Mouse (Mus musculus): ENCODE measurements at regions not wholly inside any gene's neighbourhood (a gene's known extent, or its start where the extent isn't known, plus 50 kb on each side); places are given as distances from the start of the nearest gene placed in this dataset.

GRCm38 (mm10) chr17:80800454-80800853, 72.2 kb upstream of the Map4k3 start:
- Histone ChIP-seq H3K9me3 (no peaks in the 10 kb centered on the region), H3K36me3 (no peaks in the 10 kb centered on the region), H3K4me1 (peaks cover 23% of the 10 kb centered on the region), H3K4me3 (no peak overlapping the region), H3K27ac (0 out of 2 replicates have a peak overlapping the region, but pooled peaks have one; percentile 70), H3K27me3 (ENCODE audit: insufficient read depth, poor library complexity, severe bottlenecking) (no peaks in the 10 kb centered on the region)
- 81% methylated on average over 5 of the region's 5 CpGs for WGBS
- DNase-seq (ENCODE audit: low spot score): no peak

GRCm38 (mm10) chr17:80799061-80799460, 70.8 kb upstream of the Map4k3 start:
- H3K27me3 ChIP-seq (ENCODE audit: insufficient read depth, poor library complexity, severe bottlenecking): no peaks in the 10 kb centered on the region
- no peak overlapping the region for H3K27ac ChIP-seq
- H3K4me3 ChIP-seq: no peak overlapping the region
- no peaks in the 10 kb centered on the region for H3K9me3 ChIP-seq
- DNase-seq (ENCODE audit: low spot score): no peak
- H3K36me3 ChIP-seq: no peaks in the 10 kb centered on the region
- peaks cover 23% of the 10 kb centered on the region for H3K4me1 ChIP-seq
- WGBS: 91% methylated on average over 6 of the region's 6 CpGs

GRCm38 (mm10) chr17:80798281-80798980, 70.1 kb upstream of the Map4k3 start:
- Histone ChIP-seq H3K9me3 (no peaks in the 10 kb centered on the region), H3K27ac (no peak overlapping the region), H3K27me3 (ENCODE audit: insufficient read depth, poor library complexity, severe bottlenecking) (no peaks in the 10 kb centered on the region), H3K4me1 (peaks cover 23% of the 10 kb centered on the region), H3K4me3 (no peak overlapping the region), H3K36me3 (no peaks in the 10 kb centered on the region)
- WGBS: 81% methylated on average over 6 of the region's 6 CpGs
- DNase-seq (ENCODE audit: low spot score): no peak

GRCm38 (mm10) chr17:80796790-80797189, 68.5 kb upstream of the Map4k3 start:
- Histone ChIP-seq H3K27me3 (ENCODE audit: insufficient read depth, poor library complexity, severe bottlenecking) (no peaks in the 10 kb centered on the region), H3K27ac (no peak overlapping the region), H3K4me1 (peaks cover 13% of the 10 kb centered on the region), H3K36me3 (no peaks in the 10 kb centered on the region), H3K9me3 (no peaks in the 10 kb centered on the region), H3K4me3 (no peak overlapping the region)
- WGBS: 82% methylated on average over 5 of the region's 5 CpGs
- no peak for DNase-seq (ENCODE audit: low spot score)

- no peaks in the 10 kb centered on the region for H3K9me3 ChIP-seq
- no peak overlapping the region for H3K4me3 ChIP-seq
- H3K4me1 ChIP-seq: peaks cover 9% of the 10 kb centered on the region
- DNase-seq (ENCODE audit: low spot score): no peak
- WGBS: 82% methylated on average over 8 of the region's 8 CpGs
- no peaks in the 10 kb centered on the region for H3K36me3 ChIP-seq
- H3K27ac ChIP-seq: no peak overlapping the region
- H3K27me3 ChIP-seq (ENCODE audit: insufficient read depth, poor library complexity, severe bottlenecking): no peaks in the 10 kb centered on the region
Observed at GRCm38 (mm10) chr17:80796386-80796785, 68.1 kb upstream of the Map4k3 start.

GRCm38 (mm10) chr17:80795453-80796105, 67.3 kb upstream of the Map4k3 start:
- DNase-seq (ENCODE audit: low spot score): no peak
- no peaks in the 10 kb centered on the region for H3K27me3 ChIP-seq (ENCODE audit: insufficient read depth, poor library complexity, severe bottlenecking)
- no peaks in the 10 kb centered on the region for H3K9me3 ChIP-seq
- H3K4me1 ChIP-seq: peaks cover under 1% of the 10 kb centered on the region
- 84% methylated on average over 8 of the region's 8 CpGs for WGBS
- no peaks in the 10 kb centered on the region for H3K36me3 ChIP-seq
- H3K4me3 ChIP-seq: no peak overlapping the region
- no peak overlapping the region for H3K27ac ChIP-seq

GRCm38 (mm10) chr17:80792605-80793004, 64.3 kb upstream of the Map4k3 start:
- no peaks in the 10 kb centered on the region for H3K9me3 ChIP-seq
- no peak overlapping the region for H3K27ac ChIP-seq
- no peak for DNase-seq (ENCODE audit: low spot score)
- H3K4me1 ChIP-seq: no peaks in the 10 kb centered on the region
- no peaks in the 10 kb centered on the region for H3K27me3 ChIP-seq (ENCODE audit: insufficient read depth, poor library complexity, severe bottlenecking)
- WGBS: 84% methylated on average over 4 of the region's 4 CpGs
- no peaks in the 10 kb centered on the region for H3K36me3 ChIP-seq
- no peak overlapping the region for H3K4me3 ChIP-seq

- H3K4me1 ChIP-seq: peaks cover 3% of the 10 kb centered on the region; the same call in 1 of the 2 replicates
- H3K27me3 ChIP-seq (ENCODE audit: insufficient read depth, poor library complexity, severe bottlenecking): no peaks in the 10 kb centered on the region
- H3K27ac ChIP-seq: no peak overlapping the region
- no peak for DNase-seq (ENCODE audit: low spot score)
- H3K36me3 ChIP-seq: no peaks in the 10 kb centered on the region
- no peaks in the 10 kb centered on the region for H3K9me3 ChIP-seq
- 79% methylated on average over 12 of the region's 12 CpGs for WGBS
- no peak overlapping the region for H3K4me3 ChIP-seq
Observed at GRCm38 (mm10) chr17:80789706-80790105, 61.4 kb upstream of the Map4k3 start.

- Histone ChIP-seq H3K27ac (no peak overlapping the region), H3K36me3 (no peaks in the 10 kb centered on the region), H3K27me3 (ENCODE audit: insufficient read depth, poor library complexity, severe bottlenecking) (no peaks in the 10 kb centered on the region), H3K9me3 (no peaks in the 10 kb centered on the region), H3K4me1 (peaks cover 3% of the 10 kb centered on the region; the same call in 1 of the 2 replicates), H3K4me3 (no peak overlapping the region)
- no peak for DNase-seq (ENCODE audit: low spot score)
- WGBS: 74% methylated on average over 3 of the region's 3 CpGs
Observed at GRCm38 (mm10) chr17:80789000-80789399, 60.7 kb upstream of the Map4k3 start.

- no peaks in the 10 kb centered on the region for H3K9me3 ChIP-seq
- WGBS: 72% methylated on average over 2 of the region's 2 CpGs
- H3K4me1 ChIP-seq: peaks cover 3% of the 10 kb centered on the region; the same call in 1 of the 2 replicates
- no peaks in the 10 kb centered on the region for H3K27me3 ChIP-seq (ENCODE audit: insufficient read depth, poor library complexity, severe bottlenecking)
- H3K36me3 ChIP-seq: no peaks in the 10 kb centered on the region
- H3K4me3 ChIP-seq: no peak overlapping the region
- no peak overlapping the region for H3K27ac ChIP-seq
- no peak for DNase-seq (ENCODE audit: low spot score)
Observed at GRCm38 (mm10) chr17:80786858-80787257, 58.6 kb upstream of the Map4k3 start.

- no peaks in the 10 kb centered on the region for H3K27me3 ChIP-seq (ENCODE audit: insufficient read depth, poor library complexity, severe bottlenecking)
- H3K36me3 ChIP-seq: no peaks in the 10 kb centered on the region
- no peak overlapping the region for H3K4me3 ChIP-seq
- H3K4me1 ChIP-seq: peaks cover 3% of the 10 kb centered on the region; the same call in 1 of the 2 replicates
- WGBS: 80% methylated on average over 8 of the region's 8 CpGs
- no peak overlapping the region for H3K27ac ChIP-seq
- DNase-seq (ENCODE audit: low spot score): no peak
- H3K9me3 ChIP-seq: no peaks in the 10 kb centered on the region
Observed at GRCm38 (mm10) chr17:80786061-80786851, 58.0 kb upstream of the Map4k3 start.

GRCm38 (mm10) chr17:80785476-80785875, 57.2 kb upstream of the Map4k3 start:
- Histone ChIP-seq H3K27me3 (ENCODE audit: insufficient read depth, poor library complexity, severe bottlenecking) (no peaks in the 10 kb centered on the region), H3K27ac (no peak overlapping the region), H3K4me1 (peaks cover 3% of the 10 kb centered on the region; the same call in 1 of the 2 replicates), H3K9me3 (no peaks in the 10 kb centered on the region), H3K36me3 (no peaks in the 10 kb centered on the region), H3K4me3 (no peak overlapping the region)
- DNase-seq (ENCODE audit: low spot score): no peak
- 78% methylated on average over 8 of the region's 8 CpGs for WGBS

GRCm38 (mm10) chr17:80785049-80785448, 56.8 kb upstream of the Map4k3 start:
- WGBS: 73% methylated on average over 4 of the region's 4 CpGs
- Histone ChIP-seq H3K4me3 (no peak overlapping the region), H3K4me1 (peaks cover 3% of the 10 kb centered on the region; the same call in 1 of the 2 replicates)

More at GRCm38 (mm10) chr17:80785049-80785448, 56.8 kb upstream of the Map4k3 start:
- Histone ChIP-seq H3K27ac (no peak overlapping the region), H3K9me3 (no peaks in the 10 kb centered on the region), H3K36me3 (no peaks in the 10 kb centered on the region), H3K27me3 (ENCODE audit: insufficient read depth, poor library complexity, severe bottlenecking) (no peaks in the 10 kb centered on the region)
- DNase-seq (ENCODE audit: low spot score): no peak
